Mouse (Mus musculus) stomach, embryonic 15.5 days (tissue): ENCODE data around the gene Gm4353. TPM values are rescaled to one million over a fixed set of nuclear protein-coding genes. Genes with fewer than 3 reads are reported as not detected.
A peak's percentile ranks its signal among the peaks of the same experiment; 100 is the strongest.
"Not testable (repeated sequence)": the region's sequence is repeated elsewhere in the genome, so short reads cannot be mapped to it uniquely, and the experiment has no call there.

Experiments
- ATAC-seq: fragments of 200-750 bp; cut with Nextera tagmentation; 2 replicates; pipeline ENCODE4 v1.8.0; 2017; ENCODE audit warnings: low read depth, moderate number of reproducible peaks, moderate TSS enrichment; ENCODE audit not compliant: insufficient read depth, low FRiP score
- H3K27ac ChIP-seq: fragments of 300-500 bp; sonication (generic); 2 replicates; pipeline ENCODE4 v1.5.1; 2015; ENCODE audit warnings: mild to moderate bottlenecking, inconsistent platforms
- H3K27me3 ChIP-seq: fragments of 300-500 bp; sonication (generic); replicated peaks from 2 replicates; pipeline ENCODE4 v1.6.1; 2015; ENCODE audit warnings: inconsistent platforms
- H3K36me3 ChIP-seq: fragments of 300-500 bp; sonication (generic); 2 replicates; pipeline ENCODE4 v1.6.1; 2015; ENCODE audit warnings: inconsistent platforms
- H3K4me1 ChIP-seq: fragments of 300-500 bp; sonication (generic); 2 replicates; pipeline ENCODE4 v1.6.1; 2015; ENCODE audit warnings: inconsistent platforms
- H3K4me2 ChIP-seq: fragments of 300-500 bp; sonication (generic); 2 replicates; pipeline ENCODE4 v1.6.1; 2015; ENCODE audit warnings: mild to moderate bottlenecking, inconsistent platforms
- H3K4me3 ChIP-seq: fragments of 300-500 bp; sonication (generic); replicated peaks from 2 replicates; pipeline ENCODE4 v1.5.1; 2015; ENCODE audit warnings: inconsistent platforms
- H3K9ac ChIP-seq: fragments of 300-500 bp; sonication (generic); 2 replicates; pipeline ENCODE4 v1.6.1; 2015; ENCODE audit warnings: inconsistent platforms
- H3K9me3 ChIP-seq: fragments of 300-500 bp; sonication (generic); 2 replicates; pipeline ENCODE4 v1.6.1; 2016; ENCODE audit warnings: inconsistent platforms
- whole genome bisulfite sequencing: fragments of 180-500 bp; shearing (Covaris S2); methylation state at CpG from one replicate; pipeline ENCODE4 v1.1.7; 2015; 5-methylcytosine and 5-hydroxymethylcytosine counted together
- polyA plus RNA-seq: library from polyadenylated mRNA; unstranded; fragments of >200 nt; fragmentation: Nextera tagmentation; extraction: Ambion mirVana; gene quantifications from 2 replicates; pipeline ENCODE4 v1.2.1, GENCODE M21; 2015

Gene Gm4353
- polyA plus RNA-seq, result 0.46 and 3.0 TPM in 2 replicates

DNA sequence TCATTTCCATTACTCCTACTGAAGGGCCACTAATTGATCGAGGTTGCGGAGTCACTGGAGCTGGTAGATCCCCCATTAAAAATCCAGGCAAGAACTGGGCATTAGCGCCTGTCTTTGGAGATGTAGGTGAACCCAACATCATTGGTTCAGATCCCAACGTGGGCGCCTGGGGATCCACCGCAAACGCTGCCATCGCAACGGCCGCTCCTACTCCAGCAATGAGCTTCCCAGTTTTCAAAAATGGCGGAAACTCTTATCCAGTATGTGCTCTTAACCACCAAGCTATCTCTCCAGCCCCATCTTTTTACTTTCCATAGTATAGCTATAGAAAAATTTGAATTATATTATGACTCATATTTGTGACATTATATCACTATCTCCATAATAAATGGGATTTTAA lies at the start of gene Gm4353:
Gene Gm4353, minus strand, starts transcription at position 270 of the 400 bp plus-strand sequence.
- ATAC-seq, H3K9ac ChIP-seq: not testable (repeated sequence)
- WGBS, result 93% methylated on average over 11 of the region's 11 CpGs

DNA sequence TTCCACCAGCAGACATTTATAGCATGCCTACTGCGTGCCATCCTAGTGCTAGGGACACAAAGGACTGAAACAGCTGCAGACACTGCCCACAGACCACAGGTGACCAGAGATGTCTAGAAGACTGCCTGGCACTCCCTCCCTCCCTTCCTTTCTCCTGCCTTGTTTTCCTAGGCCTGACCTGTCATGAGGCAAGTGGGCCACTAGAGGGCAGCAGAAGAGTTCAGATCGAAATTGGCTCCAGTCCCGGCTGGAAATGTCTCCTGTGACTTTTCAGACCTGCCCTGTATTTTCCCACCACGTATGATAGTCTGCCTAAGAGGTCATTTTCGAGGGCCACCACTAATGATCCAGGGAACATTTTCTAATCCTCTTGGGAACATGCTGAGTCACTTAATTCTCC lies 47.6 kb upstream of the Gm4353 start:
- H3K9ac ChIP-seq, result no peak overlapping the region
- ATAC-seq, result no peak
- H3K27me3 ChIP-seq, result no peaks in the 10 kb centered on the region
- H3K4me1 ChIP-seq, result no peaks in the 10 kb centered on the region
- H3K9me3 ChIP-seq, result no peaks in the 10 kb centered on the region
- no peak overlapping the region for H3K4me3 ChIP-seq
- H3K36me3 ChIP-seq, result no peaks in the 10 kb centered on the region
- no peak overlapping the region for H3K4me2 ChIP-seq
- H3K27ac ChIP-seq, result no peak overlapping the region
- WGBS, result 5% methylated on average over 5 of the region's 5 CpGs

More for the DNA sequence above, at the start of gene Gm4353:
- not testable (repeated sequence) for H3K27me3 ChIP-seq, H3K4me3 ChIP-seq, H3K9me3 ChIP-seq, H3K4me2 ChIP-seq, H3K27ac ChIP-seq, H3K4me1 ChIP-seq, H3K36me3 ChIP-seq

DNA sequence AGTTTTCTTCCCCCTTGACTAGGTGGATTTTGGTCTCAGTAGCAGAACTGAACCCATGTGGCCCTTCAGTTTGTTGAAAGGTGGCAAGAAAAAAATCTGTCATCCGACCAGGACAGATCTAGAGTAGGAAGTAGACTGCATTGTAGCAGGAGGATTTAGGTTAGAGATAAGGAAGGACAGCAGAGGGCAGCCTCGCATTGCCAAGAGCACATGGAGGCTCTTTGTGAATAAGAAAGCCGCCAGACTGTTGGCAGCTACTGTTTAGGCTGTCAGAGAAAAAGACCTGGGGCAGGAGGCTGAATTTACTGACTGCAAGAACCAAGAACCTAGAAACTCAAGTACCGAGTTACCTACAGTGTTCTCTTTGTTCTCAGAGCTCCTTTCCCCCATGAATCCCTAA lies 47.0 kb upstream of the Gm4353 start:
- no peak overlapping the region for H3K9ac ChIP-seq
- WGBS, result 16% methylated on average over 4 of the region's 4 CpGs
- no peak for ATAC-seq

DNA sequence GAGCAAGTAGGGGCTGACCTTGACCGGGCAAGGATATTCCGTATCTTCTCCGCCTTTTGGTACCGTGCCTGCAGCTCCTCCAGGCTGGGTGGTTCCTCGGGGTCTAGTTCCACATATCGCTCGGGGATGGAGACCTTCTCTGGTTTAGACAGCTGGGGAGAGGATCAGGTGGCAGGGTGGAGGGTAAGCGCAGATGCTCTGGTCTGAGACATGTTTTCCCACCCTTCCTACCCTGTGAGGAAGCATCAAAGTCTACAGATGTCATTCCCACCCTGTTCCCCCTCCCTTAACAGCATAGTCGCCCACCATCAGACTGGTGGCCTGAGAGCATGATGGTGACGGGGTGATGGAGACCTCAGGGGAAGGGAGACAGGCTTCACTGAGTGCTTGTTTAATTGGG lies 44.9 kb upstream of the Gm4353 start:
- Histone ChIP-seq H3K4me1 (no peaks in the 10 kb centered on the region), H3K27me3 (no peaks in the 10 kb centered on the region), H3K9ac (no peak overlapping the region), H3K27ac (no peak overlapping the region), H3K4me3 (no peak overlapping the region), H3K36me3 (no peaks in the 10 kb centered on the region), H3K9me3 (no peaks in the 10 kb centered on the region), H3K4me2 (no peak overlapping the region)
- 89% methylated on average over 10 of the region's 10 CpGs for WGBS
- ATAC-seq, result no peak

More for the DNA sequence above, 47.0 kb upstream of the Gm4353 start:
- H3K27me3 ChIP-seq, result no peaks in the 10 kb centered on the region
- H3K4me3 ChIP-seq, result no peak overlapping the region
- no peak overlapping the region for H3K4me2 ChIP-seq
- no peak overlapping the region for H3K27ac ChIP-seq
- no peaks in the 10 kb centered on the region for H3K9me3 ChIP-seq
- H3K36me3 ChIP-seq, result no peaks in the 10 kb centered on the region
- H3K4me1 ChIP-seq, result no peaks in the 10 kb centered on the region

DNA sequence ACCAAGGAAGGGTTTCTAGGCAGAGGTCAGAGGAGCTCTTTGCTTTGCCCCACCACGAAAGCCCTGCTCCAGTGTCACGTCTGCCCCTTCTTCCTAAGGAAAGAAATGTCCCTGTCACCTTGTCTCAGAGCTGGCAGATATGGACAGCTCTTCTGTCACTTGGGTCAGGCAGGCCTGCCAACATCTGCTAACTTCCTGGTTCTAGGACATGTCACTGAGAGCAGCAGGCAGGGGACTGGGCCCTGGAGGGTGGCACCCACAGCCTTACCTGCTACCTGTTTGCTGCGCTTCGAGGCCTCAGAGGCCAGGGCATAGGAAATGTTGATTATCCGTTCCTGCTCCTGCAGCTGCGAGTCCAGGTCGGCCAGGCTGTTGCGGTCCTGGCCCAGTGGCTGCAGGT lies 43.9 kb upstream of the Gm4353 start:
- Histone ChIP-seq H3K9ac (no peak overlapping the region), H3K27me3 (no peaks in the 10 kb centered on the region), H3K4me3 (no peak overlapping the region), H3K36me3 (no peaks in the 10 kb centered on the region), H3K4me2 (no peak overlapping the region), H3K9me3 (no peaks in the 10 kb centered on the region), H3K27ac (no peak overlapping the region), H3K4me1 (no peaks in the 10 kb centered on the region)
- ATAC-seq, result no peak
- WGBS, result 88% methylated on average over 8 of the region's 8 CpGs

DNA sequence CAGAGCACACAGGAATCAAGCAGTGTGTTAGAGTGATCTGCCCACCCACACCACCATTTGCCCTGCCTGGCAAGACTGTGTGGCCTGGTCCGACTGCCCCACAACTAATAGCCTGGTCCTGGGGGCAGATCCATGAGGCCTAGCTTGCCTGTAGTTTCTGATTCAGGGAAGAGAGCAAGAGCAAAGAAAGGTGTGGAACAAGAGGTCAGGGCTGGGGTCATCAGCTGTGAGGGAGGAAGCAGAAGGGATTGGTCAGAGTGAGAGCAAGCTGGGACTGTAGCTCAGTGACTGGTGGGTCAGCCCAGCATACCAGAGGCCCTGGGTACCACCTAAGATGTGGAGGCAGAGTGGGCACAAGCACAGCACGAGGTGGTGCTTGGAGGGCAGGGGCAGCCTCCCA lies 42.6 kb upstream of the Gm4353 start:
- H3K27ac ChIP-seq, result no peak overlapping the region
- H3K4me2 ChIP-seq, result no peak overlapping the region
- no peak overlapping the region for H3K4me3 ChIP-seq
- no peaks in the 10 kb centered on the region for H3K27me3 ChIP-seq
- no peak overlapping the region for H3K9ac ChIP-seq
- H3K36me3 ChIP-seq, result no peaks in the 10 kb centered on the region
- ATAC-seq, result peak; percentile 49; the same call in 1 of the 2 replicates
- H3K9me3 ChIP-seq, result no peaks in the 10 kb centered on the region
- WGBS, result 61% methylated on average over 2 of the region's 2 CpGs
- no peaks in the 10 kb centered on the region for H3K4me1 ChIP-seq

DNA sequence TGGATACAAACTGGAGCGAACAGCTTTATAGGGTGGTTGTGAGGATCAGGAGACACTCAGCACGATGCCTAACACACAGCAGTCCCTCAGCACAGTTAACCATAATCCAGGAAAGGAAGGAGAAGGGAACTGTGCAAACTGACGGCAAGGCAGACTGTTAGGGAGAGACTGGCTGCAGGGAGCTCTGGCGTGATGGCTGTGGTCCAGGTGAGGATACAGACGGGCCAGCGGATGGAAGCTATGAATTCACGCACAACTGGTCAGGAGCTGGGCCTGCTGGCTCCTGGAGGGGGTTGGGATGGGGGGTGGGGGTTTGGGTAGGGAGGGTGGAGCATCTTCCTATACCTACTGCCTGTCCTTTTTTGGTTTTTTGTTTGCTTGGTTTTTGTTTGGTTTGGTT lies 41.2 kb upstream of the Gm4353 start:
- H3K9me3 ChIP-seq, result no peaks in the 10 kb centered on the region
- no peak overlapping the region for H3K4me3 ChIP-seq
- WGBS, result 75% methylated on average over 7 of the region's 7 CpGs
- H3K9ac ChIP-seq, result no peak overlapping the region
- no peak for ATAC-seq
- H3K36me3 ChIP-seq, result no peaks in the 10 kb centered on the region
- no peak overlapping the region for H3K4me2 ChIP-seq
- H3K27me3 ChIP-seq, result no peaks in the 10 kb centered on the region
- 0 out of 2 replicates have a peak, but pooled peaks cover 3% of the 10 kb centered on the region for H3K4me1 ChIP-seq
- H3K27ac ChIP-seq, result no peak overlapping the region

DNA sequence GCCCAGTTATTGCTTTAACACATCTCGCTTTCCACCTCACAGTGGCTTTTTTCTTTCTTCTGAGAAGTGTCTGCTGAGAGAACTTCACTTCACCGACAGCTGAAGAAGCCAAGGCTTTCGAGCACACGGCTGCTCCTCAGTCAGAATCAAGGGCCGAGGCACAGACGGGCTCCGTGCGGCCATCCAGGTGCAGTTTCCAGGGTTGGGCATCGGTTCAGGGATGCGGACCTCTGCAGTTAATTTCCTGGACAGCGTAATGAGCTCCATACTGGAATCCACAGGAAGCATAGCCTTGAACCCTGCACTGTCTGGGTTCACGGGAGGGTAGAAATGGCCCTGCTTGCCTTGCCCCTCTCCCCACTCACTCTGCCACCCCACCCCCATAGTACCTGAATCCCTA lies 39.6 kb upstream of the Gm4353 start:
- Histone ChIP-seq H3K27ac (no peak overlapping the region), H3K27me3 (no peaks in the 10 kb centered on the region), H3K9me3 (no peaks in the 10 kb centered on the region), H3K9ac (no peak overlapping the region), H3K4me3 (no peak overlapping the region), H3K36me3 (no peaks in the 10 kb centered on the region), H3K4me1 (0 out of 2 replicates have a peak, but pooled peaks cover 3% of the 10 kb centered on the region), H3K4me2 (no peak overlapping the region)
- 88% methylated on average over 12 of the region's 12 CpGs for WGBS
- no peak for ATAC-seq

DNA sequence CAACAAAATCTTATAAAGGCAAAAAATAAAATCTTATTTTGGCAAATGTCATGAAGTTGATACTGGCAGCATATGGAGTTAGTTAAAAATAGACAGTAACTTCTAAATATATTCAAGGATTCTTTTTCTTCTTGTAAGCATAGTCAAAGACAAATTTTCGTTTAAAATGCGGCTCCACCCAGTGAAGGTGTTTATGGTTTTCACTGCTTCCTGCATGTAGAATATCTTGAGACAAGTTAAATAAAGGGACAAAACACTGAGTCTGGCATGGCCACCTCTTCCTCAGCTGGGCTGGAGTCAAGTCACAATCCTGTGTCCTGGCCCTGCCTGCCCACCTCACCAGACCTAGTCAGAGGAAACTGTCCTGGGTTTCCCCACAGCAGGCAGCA lies 39.2 kb upstream of the Gm4353 start:
- H3K4me3 ChIP-seq, result no peak overlapping the region
- H3K27ac ChIP-seq, result no peak overlapping the region
- H3K36me3 ChIP-seq, result no peaks in the 10 kb centered on the region
- H3K9me3 ChIP-seq, result no peaks in the 10 kb centered on the region
- ATAC-seq, result no peak
- no peak overlapping the region for H3K4me2 ChIP-seq
- no peak overlapping the region for H3K9ac ChIP-seq
- 0 out of 2 replicates have a peak, but pooled peaks cover 3% of the 10 kb centered on the region for H3K4me1 ChIP-seq
- H3K27me3 ChIP-seq, result no peaks in the 10 kb centered on the region
- WGBS, result 63% methylated on average over 2 of the region's 2 CpGs

DNA sequence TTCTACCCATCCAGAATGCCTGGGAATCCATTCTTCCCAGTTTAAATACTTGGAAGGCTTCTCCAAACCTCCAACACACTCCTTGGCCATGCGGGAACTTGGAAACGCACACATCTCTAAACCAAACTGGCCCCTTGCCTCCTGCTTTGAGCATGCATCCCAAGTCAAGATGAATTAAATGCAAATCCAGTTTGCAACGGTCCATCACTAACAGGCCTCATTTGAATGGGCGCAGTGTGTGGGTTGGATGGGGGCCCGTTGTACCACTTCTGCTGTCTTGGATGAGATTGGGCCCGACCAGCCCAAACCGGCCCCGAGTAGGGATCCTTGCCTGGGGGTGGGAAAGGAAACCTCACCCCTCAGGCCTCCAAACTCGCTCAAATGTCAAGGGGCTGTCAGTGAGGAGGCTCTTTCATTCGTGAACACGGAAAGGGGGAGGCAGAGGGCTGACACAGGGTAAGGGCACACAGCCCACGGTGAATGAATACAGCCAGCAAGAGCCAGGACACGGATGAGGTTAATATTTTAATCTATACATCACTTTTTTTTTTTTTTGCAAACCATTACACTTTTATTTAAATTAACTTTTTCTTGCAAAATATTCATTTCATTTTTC lies 38.7 kb upstream of the Gm4353 start:
- Histone ChIP-seq H3K27me3 (no peaks in the 10 kb centered on the region), H3K9ac (no peak overlapping the region), H3K4me2 (no peak overlapping the region), H3K4me1 (0 out of 2 replicates have a peak, but pooled peaks cover 3% of the 10 kb centered on the region), H3K36me3 (no peaks in the 10 kb centered on the region), H3K4me3 (no peak overlapping the region), H3K27ac (no peak overlapping the region), H3K9me3 (no peaks in the 10 kb centered on the region)
- ATAC-seq, result no peak
- WGBS, result 67% methylated on average over 13 of the region's 13 CpGs

DNA sequence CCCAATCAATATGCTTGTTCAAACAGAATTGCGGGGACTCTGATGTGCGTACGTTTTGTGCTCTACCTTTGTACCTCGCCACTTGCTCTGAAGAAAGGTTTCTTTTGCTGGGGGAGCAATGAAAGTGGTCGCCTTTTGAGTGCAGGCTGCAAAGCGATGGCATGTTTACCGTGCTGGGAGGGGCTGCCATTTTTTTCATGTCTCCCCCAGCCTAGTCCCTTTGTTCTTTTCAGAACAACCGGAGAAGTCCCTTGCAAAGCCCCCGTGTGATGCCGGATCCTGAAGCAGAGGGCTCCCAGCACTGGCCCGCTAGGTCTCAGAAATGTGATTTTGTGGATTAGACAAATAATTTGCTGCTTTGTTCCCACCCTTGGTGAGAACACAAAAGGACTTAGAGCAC lies 36.8 kb upstream of the Gm4353 start:
- Histone ChIP-seq H3K9ac (no peak overlapping the region), H3K4me2 (no peak overlapping the region), H3K27me3 (no peaks in the 10 kb centered on the region), H3K36me3 (no peaks in the 10 kb centered on the region), H3K9me3 (no peaks in the 10 kb centered on the region), H3K4me1 (0 out of 2 replicates have a peak, but pooled peaks cover 3% of the 10 kb centered on the region), H3K4me3 (no peak overlapping the region), H3K27ac (no peak overlapping the region)
- 57% methylated on average over 11 of the region's 11 CpGs for WGBS
- ATAC-seq, result no peak

DNA sequence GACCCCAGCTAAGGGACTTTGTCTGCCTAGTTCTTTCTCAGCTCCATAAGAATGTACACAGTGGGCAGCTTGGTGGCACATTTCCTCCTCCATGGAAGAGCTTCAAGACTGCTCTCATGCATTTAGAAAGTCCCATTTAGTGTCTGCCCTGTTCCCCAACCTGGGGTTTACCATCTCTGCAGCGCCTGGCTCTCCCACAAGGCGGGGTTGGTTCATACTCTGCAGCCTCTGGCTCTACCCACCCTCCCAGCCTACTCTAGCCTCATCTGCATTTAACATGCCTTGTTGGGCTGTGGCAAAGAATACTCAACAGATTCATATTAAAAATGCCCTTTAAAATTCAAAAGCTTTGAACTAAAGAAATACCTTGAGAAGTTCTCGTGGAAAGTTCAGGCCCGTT lies 36.3 kb upstream of the Gm4353 start:
- ATAC-seq, result no peak
- no peak overlapping the region for H3K27ac ChIP-seq
- H3K9ac ChIP-seq, result no peak overlapping the region
- no peak overlapping the region for H3K4me3 ChIP-seq
- H3K4me2 ChIP-seq, result no peak overlapping the region
- no peaks in the 10 kb centered on the region for H3K9me3 ChIP-seq
- H3K36me3 ChIP-seq, result no peaks in the 10 kb centered on the region
- WGBS, result 67% methylated on average over 4 of the region's 4 CpGs
- H3K27me3 ChIP-seq, result no peaks in the 10 kb centered on the region
- 0 out of 2 replicates have a peak, but pooled peaks cover 3% of the 10 kb centered on the region for H3K4me1 ChIP-seq
